Comparison of ENCODE assay signal across 19 mouse cellular contexts in the genomic region with DNA sequence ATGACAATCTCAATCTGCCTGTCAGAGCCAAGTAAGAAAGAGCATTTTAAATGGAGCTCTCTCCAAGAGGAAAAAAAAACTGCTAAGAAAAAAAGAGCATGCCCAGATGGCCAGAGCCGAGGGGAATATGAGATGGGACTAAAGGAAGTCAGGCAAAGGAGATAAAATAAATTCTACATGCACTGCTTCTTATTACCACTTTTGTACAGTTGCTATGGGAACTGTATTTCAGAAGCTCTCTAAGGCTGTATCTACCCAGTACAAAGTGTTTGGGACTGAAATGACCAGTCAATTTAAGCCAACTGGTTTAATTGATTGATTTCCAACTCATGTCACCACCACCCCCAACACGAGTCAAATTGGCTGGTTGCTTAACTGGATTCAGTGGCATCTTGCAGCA. TPM values are rescaled to one million over a fixed set of nuclear protein-coding genes. Genes with fewer than 3 reads are reported as not detected.
DNase-seq lines count a peak whose midpoint lies in the region; ATAC-seq and TF ChIP-seq lines count a peak whose summit lies in the region.
"Had no signal": no experiment of that assay in that cellular context is flagged by ENCODE, and none has a peak within 500 bp of the region (broad histone marks: within the 10 kb centered on the region; RNA-seq: fewer than 3 reads in every experiment).

No protein-coding gene starts in this region.

- 49% methylated on average over 2 of the region's 2 CpGs for WGBS in midbrain, embryonic 14.5 days
- WGBS in midbrain, embryonic 10.5 days = 82% methylated on average over 2 of the region's 2 CpGs

- no peak overlapping the region for H3K4me2 ChIP-seq in midbrain, embryonic 14.5 days (ENCODE audit: low read length)
- H3K4me2 ChIP-seq: embryonic facial prominence, embryonic 13.5 days; forebrain, embryonic 15.5 days; heart, embryonic 13.5 days; hindbrain, embryonic 12.5 days had no signal

- peak; percentile 70; the same call in 1 of the 2 replicates for ATAC-seq in frontal cortex, adult (ENCODE audit: low TSS enrichment)
- no peak for ATAC-seq in midbrain, embryonic 14.5 days (ENCODE audit: low FRiP score, low TSS enrichment)
- ATAC-seq: forebrain, embryonic 15.5 days; intestine, embryonic 16.5 days had no signal

- H3K9me3 ChIP-seq in midbrain, embryonic 14.5 days (ENCODE audit: control insufficient read depth, low read length) = no peaks in the 10 kb centered on the region
- no peaks in the 10 kb centered on the region for H3K9me3 ChIP-seq in midbrain, embryonic 10.5 days (replicated peaks)
- H3K9me3 ChIP-seq: embryonic facial prominence, embryonic 13.5 days; forebrain, embryonic 15.5 days; heart, embryonic 13.5 days; hindbrain, embryonic 12.5 days had no signal

- H3K27ac ChIP-seq in midbrain, embryonic 14.5 days (replicated peaks; ENCODE audit: low read depth, low read length) = no peak overlapping the region; the same call in 1 of the 2 replicates
- no peak overlapping the region for H3K27ac ChIP-seq in midbrain, embryonic 10.5 days (replicated peaks)
- H3K27ac ChIP-seq: embryonic facial prominence, embryonic 13.5 days; forebrain, embryonic 15.5 days; gastrocnemius, adult 2 months; heart, embryonic 13.5 days; hindbrain, embryonic 12.5 days had no signal

- no peak overlapping the region for H3K4me3 ChIP-seq in midbrain, embryonic 14.5 days (replicated peaks; ENCODE audit: low read depth, low read length)
- H3K4me3 ChIP-seq in midbrain, embryonic 10.5 days = no peak overlapping the region
- H3K4me3 ChIP-seq: embryonic facial prominence, embryonic 13.5 days; forebrain, embryonic 15.5 days; gastrocnemius, adult 2 months; heart, embryonic 13.5 days; hindbrain, embryonic 12.5 days had no signal

- no peak for TF ChIP-seq POLR2A in brain, embryonic 14.5 days (IDR thresholded peaks at IDR 0.05; ENCODE audit: borderline replicate concordance, extremely low read depth, insufficient read depth, insufficient read length, poor library complexity, severe bottlenecking)

- DNase-seq in frontal cortex, postnatal 25 days (ENCODE audit: low spot score in 2 of 2) = no peak
- peak; percentile 23 for DNase-seq in midbrain, embryonic 14.5 days
- DNase-seq in midbrain, embryonic 10.5 days (ENCODE audit: low spot score) = no peak
- peak; percentile 39 for DNase-seq in brain, adult 2 months (ENCODE audit: low read depth, low spot score)
- peak; percentile 42 for DNase-seq in brain, embryonic 14.5 days (ENCODE audit: low read depth)
- DNase-seq in adrenal gland, adult 2 months = no peak
- DNase-seq: adrenal gland, postnatal 10 days; cerebellum, adult 2 months; cerebellum, postnatal 25 days; gastrocnemius, adult 2 months; gastrocnemius, postnatal 36 days; heart, postnatal 36 days; kidney, adult 2 months had no signal

- peaks cover 4% of the 10 kb centered on the region; the same call in 1 of the 2 replicates for H3K4me1 ChIP-seq in midbrain, embryonic 14.5 days (ENCODE audit: control insufficient read depth, insufficient read depth, low read length)
- H3K4me1 ChIP-seq in midbrain, embryonic 10.5 days = no peaks in the 10 kb centered on the region
- H3K4me1 ChIP-seq: embryonic facial prominence, embryonic 13.5 days; forebrain, embryonic 15.5 days; heart, embryonic 13.5 days; hindbrain, embryonic 12.5 days had no signal

- H3K27me3 ChIP-seq in midbrain, embryonic 14.5 days (ENCODE audit: control insufficient read depth, insufficient read depth, low read length) = no peaks in the 10 kb centered on the region
- no peaks in the 10 kb centered on the region for H3K27me3 ChIP-seq in midbrain, embryonic 10.5 days (ENCODE audit: low read depth, poor library complexity, severe bottlenecking)
- H3K27me3 ChIP-seq: embryonic facial prominence, embryonic 13.5 days; forebrain, embryonic 15.5 days; heart, embryonic 13.5 days; hindbrain, embryonic 12.5 days had no signal

- no peaks in the 10 kb centered on the region for H3K36me3 ChIP-seq in midbrain, embryonic 14.5 days (ENCODE audit: control insufficient read depth, insufficient read depth, low read length)
- H3K36me3 ChIP-seq in midbrain, embryonic 10.5 days = no peaks in the 10 kb centered on the region
- H3K36me3 ChIP-seq: embryonic facial prominence, embryonic 13.5 days; forebrain, embryonic 15.5 days; heart, embryonic 13.5 days; hindbrain, embryonic 12.5 days had no signal

- TF ChIP-seq CTCF in brain, embryonic 14.5 days (IDR thresholded peaks at IDR 0.05; ENCODE audit: borderline replicate concordance, extremely low read depth, insufficient read depth, insufficient read length) = no peak

- no peak overlapping the region for H3K9ac ChIP-seq in midbrain, embryonic 14.5 days (replicated peaks; ENCODE audit: low read length)
- H3K9ac ChIP-seq: embryonic facial prominence, embryonic 13.5 days; forebrain, embryonic 15.5 days; heart, embryonic 13.5 days; hindbrain, embryonic 12.5 days had no signal

RNA-seq across cellular contexts. Expression of a gene that starts 40.0 kb away (rescaled TPM):
- 56.1 and 56.7 TPM in 2 replicates for polyA plus RNA-seq in midbrain, embryonic 14.5 days (2014; fragmentation: Nextera tagmentation; extraction: Ambion mirVana)
- polyA plus RNA-seq in midbrain, embryonic 10.5 days (2016; fragmentation: Nextera tagmentation; extraction: Ambion mirVana) = 1.00 and 1.3 TPM in 2 replicates
- 8.9 and 15.0 TPM in 2 replicates for polyA plus RNA-seq in brain, embryonic 14.5 days (2012; rRNA removed)
- under 1 TPM in 1 of 2 experiments, not detected in 1; 0.06 TPM for total RNA-seq in adrenal gland, adult 2 months (2021)
- polyA plus RNA-seq in adrenal gland, adult 2 months (2012; rRNA removed) = 0.03 and 0.04 TPM in 2 replicates

Comparison
In these comparisons a context has a peak if more than half of its experiments do, and no peak if none do; other contexts are left out.
1. DNase-seq: peak in midbrain, embryonic 14.5 days (single experiment), brain, adult 2 months (single experiment) and brain, embryonic 14.5 days (single experiment); none in frontal cortex, postnatal 25 days (0 of 2), midbrain, embryonic 10.5 days (single experiment) and adrenal gland, adult 2 months (single experiment).